10 mouse cellular contexts compared by ENCODE assay signal in the genomic region with DNA sequence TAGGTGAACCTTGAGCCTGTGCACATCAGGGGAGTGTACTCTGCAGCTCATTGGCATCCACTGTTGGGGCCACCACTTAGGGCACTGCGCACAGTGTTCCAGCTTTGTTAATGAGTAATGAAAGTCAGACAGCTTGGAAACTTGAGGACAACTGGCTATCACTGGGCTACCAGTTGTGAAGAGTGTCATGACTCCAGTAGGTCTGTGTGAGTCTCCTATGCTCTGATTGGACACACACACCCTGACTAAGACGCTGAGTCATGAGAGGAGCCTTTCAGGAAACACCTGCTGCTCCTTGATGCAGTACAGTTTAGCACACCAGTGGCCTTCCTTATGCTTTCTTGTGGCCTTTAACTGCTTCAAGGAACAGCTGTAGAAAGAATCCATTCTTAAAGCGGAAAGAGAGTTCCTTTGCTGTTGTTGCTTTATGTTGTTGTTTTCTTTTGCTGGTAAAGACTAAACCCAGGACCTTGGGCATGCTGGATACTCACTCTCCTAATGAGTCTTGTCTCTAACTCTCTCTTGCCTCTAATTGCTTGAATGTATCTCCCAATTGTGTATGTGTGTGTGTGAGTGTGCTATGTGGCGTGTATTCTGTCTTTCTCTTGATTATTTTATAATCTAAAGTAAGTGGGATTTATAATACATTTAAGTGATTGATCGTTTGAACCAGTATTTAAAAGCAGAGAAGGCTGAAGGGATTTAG. TPM values are rescaled to one million over a fixed set of nuclear protein-coding genes. Genes with fewer than 3 reads are reported as not detected.
DNase-seq lines count a peak whose midpoint lies in the region; ATAC-seq lines count a peak whose summit lies in the region.
"Had no signal": no experiment of that assay in that cellular context is flagged by ENCODE, and none has a peak within 500 bp of the region (broad histone marks: within the 10 kb centered on the region; RNA-seq: fewer than 3 reads in every experiment).

No protein-coding gene starts in this region.

- no peaks in the 10 kb centered on the region for H3K4me1 ChIP-seq in lung, embryonic 15.5 days
- peaks cover 5% of the 10 kb centered on the region; the same call in 1 of the 2 replicates for H3K4me1 ChIP-seq in limb, embryonic 10.5 days

- peak; percentile 84; the same call in 1 of the 2 replicates for ATAC-seq in lung, embryonic 15.5 days (ENCODE audit: borderline replicate concordance, extremely low read depth, low FRiP score, low TSS enrichment)
- peak; percentile 49; the same call in 1 of the 2 replicates for ATAC-seq in megakaryocyte, adult 5-6 weeks (ENCODE audit: poor library complexity, severe bottlenecking)

- no peaks in the 10 kb centered on the region for H3K27me3 ChIP-seq in lung, embryonic 15.5 days
- H3K27me3 ChIP-seq in limb, embryonic 10.5 days (ENCODE audit: low read depth, poor library complexity, severe bottlenecking), result no peaks in the 10 kb centered on the region

- H3K27ac ChIP-seq in lung, embryonic 15.5 days, result no peak overlapping the region
- no peak overlapping the region for H3K27ac ChIP-seq in limb, embryonic 10.5 days

- H3K9me3 ChIP-seq in lung, embryonic 15.5 days, result no peaks in the 10 kb centered on the region
- H3K9me3 ChIP-seq in limb, embryonic 10.5 days (replicated peaks), result no peaks in the 10 kb centered on the region

- WGBS in lung, embryonic 15.5 days, result 69% methylated on average over 5 of the region's 5 CpGs
- 84% methylated on average over 5 of the region's 5 CpGs for WGBS in limb, embryonic 10.5 days

- no peak overlapping the region for H3K4me3 ChIP-seq in lung, embryonic 15.5 days
- H3K4me3 ChIP-seq in limb, embryonic 10.5 days, result no peak overlapping the region

- no peak overlapping the region for H3K4me2 ChIP-seq in lung, embryonic 15.5 days

- no peaks in the 10 kb centered on the region for H3K36me3 ChIP-seq in lung, embryonic 15.5 days
- 0 out of 2 replicates have a peak, but pooled peaks cover 2% of the 10 kb centered on the region for H3K36me3 ChIP-seq in limb, embryonic 10.5 days

- no peak overlapping the region for H3K9ac ChIP-seq in lung, embryonic 15.5 days

- no peak for DNase-seq in lung, postnatal 36 days
- peak; percentile 85 for DNase-seq in kidney, adult 11 months
- peak; percentile 44 for DNase-seq in yolk sac, embryonic 10.5 days (ENCODE audit: low spot score)
- no peak for DNase-seq in limb, embryonic 10.5 days (ENCODE audit: low spot score)
- DNase-seq in frontal cortex, postnatal 36 days (ENCODE audit: low spot score in 2 of 2), result no peak
- DNase-seq in gastrocnemius, adult 8-10 months (ENCODE audit: low spot score in 2 of 2), result no peak
- DNase-seq: cerebellum, postnatal 36 days; lung, postnatal 4 days had no signal

RNA-seq across cellular contexts. Expression of a gene that starts 23.0 kb away (rescaled TPM):
- polyA plus RNA-seq in lung, embryonic 15.5 days (2015; fragmentation: Nextera tagmentation; extraction: Ambion mirVana), result 6.3 and 6.5 TPM in 2 replicates
- total RNA-seq in megakaryocyte, adult 5-6 weeks (2015), result 23.6 and 25.9 TPM in 2 replicates
- total RNA-seq in megakaryocyte, adult 5-6 weeks (2017), result 12.0 and 23.0 TPM in 2 replicates
- polyA plus RNA-seq in limb, embryonic 10.5 days (2016; fragmentation: Nextera tagmentation; extraction: Ambion mirVana), result 4.7 and 6.3 TPM in 2 replicates
- under 1 TPM; 0.16 to 0.88 (median 0.58) TPM for total RNA-seq in gastrocnemius, adult 8-10 months (2022)

RNA-seq across cellular contexts. Expression of a gene that starts 50.8 kb away (rescaled TPM):
- 33.9 and 35.3 TPM in 2 replicates for polyA plus RNA-seq in lung, embryonic 15.5 days (2015; fragmentation: Nextera tagmentation; extraction: Ambion mirVana)
- total RNA-seq in megakaryocyte, adult 5-6 weeks (2015), result 4.7 and 8.4 TPM in 2 replicates
- total RNA-seq in megakaryocyte, adult 5-6 weeks (2017), result 15.1 and 15.2 TPM in 2 replicates
- polyA plus RNA-seq in limb, embryonic 10.5 days (2016; fragmentation: Nextera tagmentation; extraction: Ambion mirVana), result 19.6 and 21.5 TPM in 2 replicates
- 10 to 100 TPM; 24.6 to 36.1 (median 30.6) TPM for total RNA-seq in gastrocnemius, adult 8-10 months (2022)

Comparison
In these comparisons a context has a peak if more than half of its experiments do, and no peak if none do; other contexts are left out.
1. DNase-seq: peak in kidney, adult 11 months (single experiment) and yolk sac, embryonic 10.5 days (single experiment); none in lung, postnatal 36 days (single experiment), limb, embryonic 10.5 days (single experiment), frontal cortex, postnatal 36 days (0 of 2) and gastrocnemius, adult 8-10 months (0 of 2).
2. RNA of a gene that starts 23.0 kb away (total RNA-seq): 12.0 to 25.9 TPM in megakaryocyte, adult 5-6 weeks; 0.16 to 0.88 TPM in gastrocnemius, adult 8-10 months; every median in the first group is over 4 times any median in the second.